Mouse (Mus musculus) layer of hippocampus, postnatal 10 days (tissue): ENCODE measurements at regions not wholly inside any gene's neighbourhood (a gene's known extent, or its start where the extent isn't known, plus 50 kb on each side); places are given as distances from the start of the nearest gene placed in this dataset.
"Not testable (repeated sequence)": the region's sequence is repeated elsewhere in the genome, so short reads cannot be mapped to it uniquely, and the experiment has no call there.

ENCODE experiments used
- DNase-seq, 2 experiments: peaks; one replicate each; pipeline ENCODE4 v3.0.0; 2021; ENCODE audit warnings: low spot score in 2 of 2

- DNase-seq: no peak
Measured at GRCm38 (mm10) chr3:124156255-124156654, 164.4 kb upstream of the Tram1l1 start.

- no peak for DNase-seq
Measured at GRCm38 (mm10) chr3:124157858-124158655, 162.6 kb upstream of the Tram1l1 start.

GRCm38 (mm10) chr3:124193331-124193730 is 127.3 kb upstream of the Tram1l1 start:
- not testable (repeated sequence) for DNase-seq

GRCm38 (mm10) chr3:124200226-124200940 is 120.3 kb upstream of the Tram1l1 start:
- not testable (repeated sequence) for DNase-seq

- DNase-seq: no peak
Measured at GRCm38 (mm10) chr3:124217131-124217530, 103.5 kb upstream of the Tram1l1 start.

GRCm38 (mm10) chr3:124225982-124226381 is 94.7 kb upstream of the Tram1l1 start:
- no peak for DNase-seq

GRCm38 (mm10) chr3:124227701-124228100 is 93.0 kb upstream of the Tram1l1 start:
- DNase-seq: no peak

- no peak for DNase-seq
Measured at GRCm38 (mm10) chr3:124240936-124241733, 79.5 kb upstream of the Tram1l1 start.

- no peak for DNase-seq
Measured at GRCm38 (mm10) chr3:124241734-124242006, 79.0 kb upstream of the Tram1l1 start.

- DNase-seq: no peak
Measured at GRCm38 (mm10) chr3:124262150-124262549, 58.5 kb upstream of the Tram1l1 start.

- no peak for DNase-seq
Measured at GRCm38 (mm10) chr3:124266821-124267220, 53.8 kb upstream of the Tram1l1 start.

- no peak for DNase-seq
Measured at GRCm38 (mm10) chr3:124270506-124270905, 50.1 kb upstream of the Tram1l1 start.
